Mouse (Mus musculus): Measurements from ENCODE around the gene Sh3pxd2a. TPM values are rescaled to one million over a fixed set of nuclear protein-coding genes. Genes with fewer than 3 reads are reported as not detected.
A peak's percentile ranks its signal among the peaks of the same experiment; 100 is the strongest.

Gene Sh3pxd2a
- total and polyA plus RNA-seq, 2 experiments from 2014 or later, result 3.4 to 47.2 TPM

- no peaks in the 10 kb centered on the region for H3K27me3 ChIP-seq (ENCODE audit: control insufficient read depth, insufficient read depth, low read length)
- peak overlapping the region; percentile 86 for H3K27ac ChIP-seq (ENCODE audit: low read depth)
- H3K4me1 ChIP-seq (ENCODE audit: control insufficient read depth, insufficient read depth), result peaks cover 40% of the 10 kb centered on the region
- WGBS, result 39% methylated on average over 25 of the region's 25 CpGs
- TF ChIP-seq EP300 (IDR thresholded peaks at IDR 0.05; ENCODE audit: low read depth) (peak; percentile 78), CTCF (IDR thresholded peaks at IDR 0.05; ENCODE audit: low read depth) (no peak)
- 0 out of 2 replicates have a peak, but pooled peaks cover 7% of the 10 kb centered on the region for H3K36me3 ChIP-seq (replicated peaks; ENCODE audit: control insufficient read depth, insufficient read depth, low read length)
- H3K9ac ChIP-seq (replicated peaks; ENCODE audit: low read depth, low read length), result no peak overlapping the region
- H3K9me3 ChIP-seq (replicated peaks; ENCODE audit: control insufficient read depth, low read length), result no peaks in the 10 kb centered on the region
- DNase-seq (ENCODE audit: low spot score) (peak; percentile 51), ATAC-seq (ENCODE audit: insufficient read depth, low read depth) (peak; percentile 31)
- H3K4me3 ChIP-seq (ENCODE audit: low read depth, low read length), result no peak overlapping the region
- H3K4me2 ChIP-seq (ENCODE audit: low read depth, low read length), result peak overlapping the region; percentile 37
Measured at GRCm38 (mm10) chr19:47510473-47511293, 46.5 kb upstream of the Sh3pxd2a start.

- ATAC-seq (ENCODE audit: insufficient read depth, low read depth), result no peak
- 42% methylated on average over 7 of the region's 7 CpGs for WGBS
- H3K4me2 ChIP-seq (ENCODE audit: low read depth, low read length), result peak overlapping the region; percentile 37; the same call in 1 of the 2 replicates
Measured at GRCm38 (mm10) chr19:47510135-47510472, 45.9 kb upstream of the Sh3pxd2a start.

GRCm38 (mm10) chr19:47508771-47509281 is 44.6 kb upstream of the Sh3pxd2a start:
- no peaks in the 10 kb centered on the region for H3K27me3 ChIP-seq (ENCODE audit: control insufficient read depth, insufficient read depth, low read length)
- 0 out of 2 replicates have a peak, but pooled peaks cover 3% of the 10 kb centered on the region for H3K36me3 ChIP-seq (replicated peaks; ENCODE audit: control insufficient read depth, insufficient read depth, low read length)
- no peak overlapping the region for H3K9ac ChIP-seq (replicated peaks; ENCODE audit: low read depth, low read length)
- H3K27ac ChIP-seq (ENCODE audit: low read depth), result peak overlapping the region; percentile 86
- H3K4me3 ChIP-seq (ENCODE audit: low read depth, low read length), result no peak overlapping the region
- ATAC-seq (ENCODE audit: insufficient read depth, low read depth) (peak; percentile 10; the same call in 1 of the 2 replicates), DNase-seq (ENCODE audit: low spot score) (peak; percentile 20)
- TF ChIP-seq EP300 (IDR thresholded peaks at IDR 0.05; ENCODE audit: low read depth), result no peak
- no peak for TF ChIP-seq CTCF (IDR thresholded peaks at IDR 0.05; ENCODE audit: low read depth)
- no peak overlapping the region for H3K4me2 ChIP-seq (ENCODE audit: low read depth, low read length)
- WGBS, result 57% methylated on average over 5 of the region's 5 CpGs
- H3K4me1 ChIP-seq (ENCODE audit: control insufficient read depth, insufficient read depth), result peaks cover 35% of the 10 kb centered on the region
- no peaks in the 10 kb centered on the region for H3K9me3 ChIP-seq (replicated peaks; ENCODE audit: control insufficient read depth, low read length)

More at GRCm38 (mm10) chr19:47510135-47510472, 45.9 kb upstream of the Sh3pxd2a start:
- peaks cover 40% of the 10 kb centered on the region for H3K4me1 ChIP-seq (ENCODE audit: control insufficient read depth, insufficient read depth)
- H3K9me3 ChIP-seq (replicated peaks; ENCODE audit: control insufficient read depth, low read length), result no peaks in the 10 kb centered on the region
- no peak overlapping the region for H3K4me3 ChIP-seq (ENCODE audit: low read depth, low read length)
- DNase-seq (ENCODE audit: low spot score), result no peak
- peak overlapping the region; percentile 86 for H3K27ac ChIP-seq (ENCODE audit: low read depth)
- no peak overlapping the region for H3K9ac ChIP-seq (replicated peaks; ENCODE audit: low read depth, low read length)
- H3K36me3 ChIP-seq (replicated peaks; ENCODE audit: control insufficient read depth, insufficient read depth, low read length), result 0 out of 2 replicates have a peak, but pooled peaks cover 3% of the 10 kb centered on the region
- no peak for TF ChIP-seq EP300 (IDR thresholded peaks at IDR 0.05; ENCODE audit: low read depth)
- TF ChIP-seq CTCF (IDR thresholded peaks at IDR 0.05; ENCODE audit: low read depth), result no peak
- H3K27me3 ChIP-seq (ENCODE audit: control insufficient read depth, insufficient read depth, low read length), result no peaks in the 10 kb centered on the region

GRCm38 (mm10) chr19:47508191-47508590 is 44.0 kb upstream of the Sh3pxd2a start:
- H3K27ac ChIP-seq (ENCODE audit: low read depth), result peak overlapping the region; percentile 86
- DNase-seq (ENCODE audit: low spot score) (no peak), ATAC-seq (ENCODE audit: insufficient read depth, low read depth) (no peak)
- no peak overlapping the region for H3K9ac ChIP-seq (replicated peaks; ENCODE audit: low read depth, low read length)
- H3K9me3 ChIP-seq (replicated peaks; ENCODE audit: control insufficient read depth, low read length), result no peaks in the 10 kb centered on the region
- 46% methylated on average over 3 of the region's 3 CpGs for WGBS
- no peak for TF ChIP-seq EP300 (IDR thresholded peaks at IDR 0.05; ENCODE audit: low read depth)
- no peak for TF ChIP-seq CTCF (IDR thresholded peaks at IDR 0.05; ENCODE audit: low read depth)
- 0 out of 2 replicates have a peak, but pooled peaks cover 3% of the 10 kb centered on the region for H3K36me3 ChIP-seq (replicated peaks; ENCODE audit: control insufficient read depth, insufficient read depth, low read length)
- no peaks in the 10 kb centered on the region for H3K27me3 ChIP-seq (ENCODE audit: control insufficient read depth, insufficient read depth, low read length)
- no peak overlapping the region for H3K4me3 ChIP-seq (ENCODE audit: low read depth, low read length)
- no peak overlapping the region for H3K4me2 ChIP-seq (ENCODE audit: low read depth, low read length)
- H3K4me1 ChIP-seq (ENCODE audit: control insufficient read depth, insufficient read depth), result peaks cover 29% of the 10 kb centered on the region

- Histone ChIP-seq H3K4me1 (ENCODE audit: control insufficient read depth, insufficient read depth) (peaks cover 23% of the 10 kb centered on the region), H3K27me3 (ENCODE audit: control insufficient read depth, insufficient read depth, low read length) (no peaks in the 10 kb centered on the region), H3K36me3 (replicated peaks; ENCODE audit: control insufficient read depth, insufficient read depth, low read length) (0 out of 2 replicates have a peak, but pooled peaks cover 3% of the 10 kb centered on the region), H3K4me3 (ENCODE audit: low read depth, low read length) (no peak overlapping the region), H3K9me3 (replicated peaks; ENCODE audit: control insufficient read depth, low read length) (no peaks in the 10 kb centered on the region), H3K27ac (ENCODE audit: low read depth) (peak overlapping the region; percentile 86; the same call in 1 of the 2 replicates), H3K4me2 (ENCODE audit: low read depth, low read length) (no peak overlapping the region), H3K9ac (replicated peaks; ENCODE audit: low read depth, low read length) (no peak overlapping the region)
- 52% methylated on average over 27 of the region's 27 CpGs for WGBS
- no peak for ATAC-seq (ENCODE audit: insufficient read depth, low read depth)
- peak; percentile 77 for DNase-seq (ENCODE audit: low spot score)
- TF ChIP-seq CTCF (IDR thresholded peaks at IDR 0.05; ENCODE audit: low read depth), result peak; percentile 88
- no peak for TF ChIP-seq EP300 (IDR thresholded peaks at IDR 0.05; ENCODE audit: low read depth)
Measured at GRCm38 (mm10) chr19:47507128-47508121, 43.2 kb upstream of the Sh3pxd2a start.

Data from heart, postnatal 0 days (tissue).